Mouse (Mus musculus): Measurements from ENCODE around the gene Cc2d2a.

The Cc2d2a gene

GRCm38 (mm10) chr5:43728375-43729165 is 66.4 kb downstream of the Cc2d2a start:
- DNase-seq (ENCODE audit: low spot score in 2 of 2) = no peak

GRCm38 (mm10) chr5:43732381-43732780 is 70.2 kb downstream of the Cc2d2a start:
- DNase-seq (ENCODE audit: low spot score in 2 of 2) = no peak

- DNase-seq (ENCODE audit: low spot score in 2 of 2) = no peak
Observed at GRCm38 (mm10) chr5:43744187-43744586, 82.0 kb downstream of the Cc2d2a start.

GRCm38 (mm10) chr5:43745156-43745555 is 83.0 kb downstream of the Cc2d2a start:
- no peak for DNase-seq (ENCODE audit: low spot score in 2 of 2)

GRCm38 (mm10) chr5:43748039-43748438 is 85.9 kb downstream of the Cc2d2a start:
- no peak for DNase-seq (ENCODE audit: low spot score in 2 of 2)

GRCm38 (mm10) chr5:43749092-43749491 is 86.9 kb downstream of the Cc2d2a start:
- no peak for DNase-seq (ENCODE audit: low spot score in 2 of 2)

GRCm38 (mm10) chr5:43770618-43771354 is 108.6 kb downstream of the Cc2d2a start:
- no peak for DNase-seq (ENCODE audit: low spot score in 2 of 2)

- no peak for DNase-seq (ENCODE audit: low spot score in 2 of 2)
Observed at GRCm38 (mm10) chr5:43771555-43771954, 109.4 kb downstream of the Cc2d2a start.

- no peak for DNase-seq (ENCODE audit: low spot score in 2 of 2)
Observed at GRCm38 (mm10) chr5:43776407-43776806, 114.3 kb downstream of the Cc2d2a start.

- DNase-seq (ENCODE audit: low spot score in 2 of 2) = no peak
Observed at GRCm38 (mm10) chr5:43776993-43777392, 114.8 kb downstream of the Cc2d2a start.

GRCm38 (mm10) chr5:43778583-43778982 is 116.4 kb downstream of the Cc2d2a start:
- no peak for DNase-seq (ENCODE audit: low spot score in 2 of 2)

GRCm38 (mm10) chr5:43781423-43781976 is 119.4 kb downstream of the Cc2d2a start:
- no peak for DNase-seq (ENCODE audit: low spot score in 2 of 2)

GRCm38 (mm10) chr5:43781977-43782930 is 120.1 kb downstream of the Cc2d2a start:
- peak; percentile 52 to 83 for DNase-seq (ENCODE audit: low spot score in 2 of 2)

GRCm38 (mm10) chr5:43783996-43784395 is 121.8 kb downstream of the Cc2d2a start:
- DNase-seq (ENCODE audit: low spot score in 2 of 2) = no peak

- DNase-seq (ENCODE audit: low spot score in 2 of 2) = no peak
Observed at GRCm38 (mm10) chr5:43786607-43787006, 124.5 kb downstream of the Cc2d2a start.

GRCm38 (mm10) chr5:43787976-43788752 is 126.0 kb downstream of the Cc2d2a start:
- no peak for DNase-seq (ENCODE audit: low spot score in 2 of 2)
